Mouse (Mus musculus): Measurements from ENCODE around the gene Gsdma2.
"Not testable (repeated sequence)": the region's sequence is repeated elsewhere in the genome, so short reads cannot be mapped to it uniquely, and the experiment has no call there.

Gene Gsdma2

GRCm38 (mm10) chr11:98646459-98646858 is at the start of gene Gsdma2:
Gene Gsdma2, plus strand, starts transcription at chr11:98646759.
- no peak for DNase-seq (ENCODE audit: low read depth, low spot score)

- DNase-seq (ENCODE audit: low read depth, low spot score): peak; percentile 82
These were observed 49.2 kb upstream of the Gsdma2 start for GRCm38 (mm10) chr11:98597363-98597762.

- DNase-seq (ENCODE audit: low read depth, low spot score): no peak
These were observed 48.6 kb upstream of the Gsdma2 start, which contains the start of gene Lrrc3c for GRCm38 (mm10) chr11:98597991-98598390. Gene Lrrc3c, plus strand, starts transcription at chr11:98598291.

GRCm38 (mm10) chr11:98598851-98599290 is 47.7 kb upstream of the Gsdma2 start:
- DNase-seq (ENCODE audit: low read depth, low spot score): no peak

GRCm38 (mm10) chr11:98599291-98599690 is 47.3 kb upstream of the Gsdma2 start:
- DNase-seq (ENCODE audit: low read depth, low spot score): no peak

- DNase-seq (ENCODE audit: low read depth, low spot score): no peak
These were observed 44.4 kb upstream of the Gsdma2 start for GRCm38 (mm10) chr11:98602090-98602690.

GRCm38 (mm10) chr11:98603953-98604352 is 42.6 kb upstream of the Gsdma2 start:
- DNase-seq (ENCODE audit: low read depth, low spot score): no peak

- DNase-seq (ENCODE audit: low read depth, low spot score): not testable (repeated sequence)
These were observed 41.6 kb upstream of the Gsdma2 start for GRCm38 (mm10) chr11:98604911-98605310.

- peak; percentile 79 for DNase-seq (ENCODE audit: low read depth, low spot score)
These were observed 39.8 kb upstream of the Gsdma2 start for GRCm38 (mm10) chr11:98606763-98607162.

GRCm38 (mm10) chr11:98620791-98621190 is 25.8 kb upstream of the Gsdma2 start:
- no peak for DNase-seq (ENCODE audit: low read depth, low spot score)

GRCm38 (mm10) chr11:98623981-98624380 is 22.6 kb upstream of the Gsdma2 start:
- not testable (repeated sequence) for DNase-seq (ENCODE audit: low read depth, low spot score)

GRCm38 (mm10) chr11:98624381-98624780 is 22.2 kb upstream of the Gsdma2 start:
- DNase-seq (ENCODE audit: low read depth, low spot score): not testable (repeated sequence)

GRCm38 (mm10) chr11:98625611-98626410 is 20.7 kb upstream of the Gsdma2 start, which contains the start of the genes Gm12355 and Gsdma3:
Gene Gm12355, minus strand, starts transcription at chr11:98625661.
Gene Gsdma3, plus strand, starts transcription at chr11:98626360.
- no peak for DNase-seq (ENCODE audit: low read depth, low spot score)

- DNase-seq (ENCODE audit: low read depth, low spot score): no peak
These were observed 17.9 kb upstream of the Gsdma2 start for GRCm38 (mm10) chr11:98628706-98629105.

- no peak for DNase-seq (ENCODE audit: low read depth, low spot score)
These were observed 15.9 kb upstream of the Gsdma2 start for GRCm38 (mm10) chr11:98630646-98631045.

GRCm38 (mm10) chr11:98635312-98635970 is 11.1 kb upstream of the Gsdma2 start:
- DNase-seq (ENCODE audit: low read depth, low spot score): peak; percentile 43

GRCm38 (mm10) chr11:98637501-98637900 is 9.1 kb upstream of the Gsdma2 start:
- no peak for DNase-seq (ENCODE audit: low read depth, low spot score)

- no peak for DNase-seq (ENCODE audit: low read depth, low spot score)
These were observed 6.5 kb upstream of the Gsdma2 start for GRCm38 (mm10) chr11:98640091-98640490.

GRCm38 (mm10) chr11:98644757-98645156 is 1.8 kb upstream of the Gsdma2 start:
- DNase-seq (ENCODE audit: low read depth, low spot score): no peak

- DNase-seq (ENCODE audit: low read depth, low spot score): no peak
These were observed 613 bp upstream of the Gsdma2 start for GRCm38 (mm10) chr11:98645946-98646345.

- DNase-seq (ENCODE audit: low read depth, low spot score): peak; percentile 72
These were observed 8.5 kb downstream of the Gsdma2 start for GRCm38 (mm10) chr11:98655076-98655475.

GRCm38 (mm10) chr11:98660517-98660916 is 14.0 kb downstream of the Gsdma2 start:
- DNase-seq (ENCODE audit: low read depth, low spot score): peak; percentile 78
